Mouse (Mus musculus): ENCODE results near the gene F2rl3. TPM values are rescaled to one million over a fixed set of nuclear protein-coding genes. Genes with fewer than 3 reads are reported as not detected.

The F2rl3 gene
- polyA plus RNA-seq, 1 experiment from 2014 or later, result 0.50 TPM

- H3K4me3 ChIP-seq, result no peak overlapping the region
- ATAC-seq (replicated peaks), result no peak
- no peaks in the 10 kb centered on the region for H3K36me3 ChIP-seq
- no peak overlapping the region for H3K27ac ChIP-seq (replicated peaks)
- WGBS, result 97% methylated on average over 4 of the region's 4 CpGs
- no peaks in the 10 kb centered on the region for H3K9me3 ChIP-seq
- H3K4me2 ChIP-seq (replicated peaks), result no peak overlapping the region
- no peaks in the 10 kb centered on the region for H3K27me3 ChIP-seq
- no peak overlapping the region for H3K9ac ChIP-seq (replicated peaks)
- no peaks in the 10 kb centered on the region for H3K4me1 ChIP-seq
Observed at GRCm38 (mm10) chr8:72780644-72781043, 19.0 kb downstream of the F2rl3 start.

GRCm38 (mm10) chr8:72801583-72801982 is 39.9 kb downstream of the F2rl3 start:
- Histone ChIP-seq H3K36me3 (no peaks in the 10 kb centered on the region), H3K4me1 (no peaks in the 10 kb centered on the region), H3K27me3 (no peaks in the 10 kb centered on the region), H3K4me2 (replicated peaks) (no peak overlapping the region), H3K27ac (replicated peaks) (no peak overlapping the region), H3K9me3 (no peaks in the 10 kb centered on the region), H3K9ac (replicated peaks) (no peak overlapping the region), H3K4me3 (no peak overlapping the region)
- no peak for ATAC-seq (replicated peaks)
- WGBS, result 88% methylated on average over 2 of the region's 2 CpGs

GRCm38 (mm10) chr8:72812690-72813089 is 51.0 kb downstream of the F2rl3 start:
- ATAC-seq (replicated peaks), result no peak
- WGBS, result 88% methylated on average over 3 of the region's 3 CpGs
- Histone ChIP-seq H3K9ac (replicated peaks) (no peak overlapping the region), H3K4me1 (no peaks in the 10 kb centered on the region), H3K9me3 (no peaks in the 10 kb centered on the region), H3K4me3 (no peak overlapping the region), H3K27me3 (no peaks in the 10 kb centered on the region), H3K36me3 (peaks cover 15% of the 10 kb centered on the region), H3K27ac (replicated peaks) (no peak overlapping the region), H3K4me2 (replicated peaks) (no peak overlapping the region)

Other genes with a start within 250 kb of the F2rl3 start
- 18.2 and 19.9 TPM in 2 replicates for gene Med26, start 213.6 kb upstream of the F2rl3 start, polyA plus RNA-seq (2015; fragmentation: Nextera tagmentation; extraction: Ambion mirVana)
- gene Smim7, start 190.8 kb upstream of the F2rl3 start, polyA plus RNA-seq (2015; fragmentation: Nextera tagmentation; extraction: Ambion mirVana), result 127 and 128 TPM in 2 replicates
- 17.7 and 17.8 TPM in 2 replicates for gene Tmem38a, start 189.8 kb upstream of the F2rl3 start, polyA plus RNA-seq (2015; fragmentation: Nextera tagmentation; extraction: Ambion mirVana)
- gene Nwd1, start 115.2 kb upstream of the F2rl3 start, polyA plus RNA-seq (2015; fragmentation: Nextera tagmentation; extraction: Ambion mirVana), result 1.6 and 2.1 TPM in 2 replicates
- 196 and 197 TPM in 2 replicates for gene Sin3b, start 38.6 kb upstream of the F2rl3 start, polyA plus RNA-seq (2015; fragmentation: Nextera tagmentation; extraction: Ambion mirVana)